Mouse (Mus musculus) T-helper 2 cell (primary cell): ENCODE measurements at regions not wholly inside any gene's neighbourhood (a gene's known extent, or its start where the extent isn't known, plus 50 kb on each side); places are given as distances from the start of the nearest gene placed in this dataset.

Source experiments
- in situ Hi-C: fragments of 300-600 bp; cut with MboI, MseI; formaldehyde crosslinking; loops from one replicate; pipeline ENCODE4 v1.15.1; 2025; ENCODE audit warnings: high pct_unique_total_duplicates

DNA sequence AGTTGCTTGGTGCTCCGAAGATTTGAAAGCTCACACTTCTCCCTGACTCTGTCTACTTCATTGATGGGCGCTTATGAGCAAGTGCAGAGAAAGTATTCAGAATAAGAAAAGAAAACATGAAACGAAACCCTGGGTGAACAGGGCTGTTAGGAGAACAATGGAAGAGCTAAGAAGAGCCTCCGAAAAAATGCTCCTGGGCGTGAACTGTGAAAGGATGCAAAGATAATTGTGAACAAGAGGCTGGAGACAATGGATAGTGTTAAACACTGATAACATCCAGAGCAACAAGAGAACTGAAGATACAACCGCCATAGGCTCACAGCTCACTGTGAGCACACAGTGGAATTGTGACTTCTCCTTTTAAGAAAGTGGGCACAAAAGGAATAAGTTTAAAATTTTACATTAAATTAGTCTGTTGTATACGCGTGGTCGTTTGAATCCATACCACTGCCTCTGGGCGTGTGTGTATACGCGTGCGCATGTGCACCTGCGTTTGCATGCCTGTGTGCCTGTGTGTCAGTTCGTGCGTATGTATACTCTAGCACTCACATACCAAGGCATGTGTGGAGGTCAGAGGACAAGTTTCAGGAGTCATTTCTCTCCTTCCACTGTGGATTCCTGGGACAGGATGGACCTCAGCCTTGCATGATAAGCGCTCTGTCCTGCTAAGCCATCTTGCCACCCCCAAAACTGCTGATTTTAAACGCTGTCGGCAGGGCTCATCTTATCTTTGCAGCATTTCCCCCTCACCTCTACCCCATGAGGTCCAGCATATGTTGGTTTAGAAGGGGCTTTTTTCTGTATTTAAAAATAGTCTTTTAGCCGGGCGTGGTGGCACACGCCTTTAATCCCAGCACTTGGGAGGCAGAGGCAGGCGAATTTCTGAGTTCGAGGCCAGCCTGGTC lies 113.0 kb upstream of the 1700016C15Rik start:
- in situ Hi-C loops = no loop called here

DNA sequence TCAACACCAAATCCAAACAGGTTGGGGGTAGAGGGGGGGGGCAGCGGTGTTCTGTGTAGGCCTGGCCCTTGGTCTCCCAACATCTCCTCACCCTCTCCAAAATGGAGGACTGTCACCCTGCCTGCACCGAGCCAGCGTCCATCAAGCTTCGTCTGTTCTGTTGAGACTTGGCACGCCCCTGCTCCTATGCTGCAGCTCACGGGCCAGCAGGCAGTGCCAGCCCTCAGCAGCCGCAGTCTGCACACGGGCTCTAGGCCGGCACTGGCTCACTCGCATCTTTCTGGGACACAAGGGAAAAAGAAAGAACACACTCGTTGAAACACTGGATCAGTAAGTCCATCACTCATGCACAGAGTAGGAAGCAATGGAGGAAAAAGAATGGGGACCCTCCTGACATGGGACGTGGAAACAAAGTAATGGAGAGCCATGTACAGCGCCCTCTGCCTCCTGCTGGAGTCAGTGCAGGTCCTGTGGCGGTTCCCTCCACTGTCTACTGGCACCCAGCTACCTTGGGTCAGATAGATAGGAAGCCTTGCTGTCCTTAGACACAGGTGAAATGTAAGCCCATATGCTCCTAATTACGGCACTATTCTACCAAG lies 109.0 kb upstream of the 1700016C15Rik start:
- in situ Hi-C loops = no loop called here

DNA sequence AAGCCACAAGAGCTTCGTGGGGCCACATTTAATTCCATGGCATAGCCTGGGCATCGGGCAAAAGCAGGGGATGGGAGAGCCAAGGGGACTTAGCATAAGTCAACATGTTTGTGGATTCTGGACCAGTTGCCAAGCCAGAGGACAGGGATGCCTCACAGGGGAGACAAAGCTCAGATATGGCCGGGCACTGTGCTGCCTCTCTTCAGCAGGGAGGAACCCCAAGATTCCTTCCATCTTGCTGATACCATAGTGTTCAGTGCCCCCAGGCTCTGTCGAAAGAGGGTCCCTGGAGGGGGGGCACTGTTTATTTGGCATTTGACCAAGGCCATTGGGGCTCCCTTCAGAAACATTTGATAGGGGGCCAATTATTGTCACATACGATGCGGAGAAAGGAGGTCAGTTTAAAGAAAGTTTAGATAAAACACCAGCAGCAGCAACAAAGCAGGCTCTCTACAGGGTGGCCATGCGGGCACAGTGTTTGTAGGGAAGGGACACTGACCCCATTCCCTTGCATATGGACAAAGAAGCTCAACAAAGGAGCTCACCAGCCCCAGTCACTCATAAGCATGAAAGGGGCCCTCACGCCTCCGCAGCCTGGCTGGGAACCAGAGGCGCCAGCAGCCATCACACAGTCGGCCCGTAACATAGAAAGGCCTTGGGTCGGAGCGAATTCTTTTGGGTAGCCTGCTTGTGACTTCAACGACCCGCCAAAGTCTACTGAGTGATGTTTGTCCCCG lies 107.6 kb upstream of the 1700016C15Rik start:
- in situ Hi-C loops = no loop called here

DNA sequence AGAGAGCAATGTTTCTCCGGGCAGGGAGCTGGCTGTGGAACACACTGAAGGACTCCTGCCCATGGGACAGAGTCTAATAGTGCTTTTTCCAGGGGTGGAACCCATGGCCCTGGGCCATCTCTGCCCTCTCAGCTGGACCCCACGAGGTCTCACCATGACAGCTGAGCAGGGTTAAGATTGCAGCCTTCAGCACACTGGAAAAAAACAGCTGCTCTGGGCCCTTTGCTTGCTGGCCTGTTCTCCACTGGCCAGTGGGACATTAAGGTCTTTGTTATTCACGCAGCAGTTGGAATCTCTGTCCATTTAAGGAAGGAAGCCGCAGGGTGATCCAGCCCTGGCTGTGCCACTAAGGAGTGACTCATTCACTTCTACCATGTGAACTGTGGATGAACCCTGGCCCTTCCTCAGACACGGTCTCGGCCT lies 106.3 kb upstream of the 1700016C15Rik start:
- in situ Hi-C loops = no loop called here

DNA sequence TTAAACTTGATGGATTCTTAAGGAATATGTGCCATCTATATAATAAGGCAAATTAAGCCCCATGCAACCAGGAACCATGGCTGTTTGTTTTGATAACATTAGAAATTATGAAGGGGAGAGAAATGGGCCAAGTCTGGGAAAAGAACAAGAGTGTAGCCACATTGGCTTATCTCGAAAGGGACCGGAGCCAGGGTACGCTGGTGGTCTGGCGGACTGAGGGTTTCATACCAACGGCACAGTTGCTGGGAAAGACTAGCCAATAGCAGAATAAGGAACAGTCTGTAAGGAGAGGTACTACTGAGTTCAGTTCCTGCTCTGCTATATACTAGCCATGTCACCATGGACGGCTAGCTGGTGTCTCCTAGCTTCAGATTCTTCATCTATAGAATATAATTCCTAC lies 105.9 kb upstream of the 1700016C15Rik start:
- in situ Hi-C loops = no loop called here

DNA sequence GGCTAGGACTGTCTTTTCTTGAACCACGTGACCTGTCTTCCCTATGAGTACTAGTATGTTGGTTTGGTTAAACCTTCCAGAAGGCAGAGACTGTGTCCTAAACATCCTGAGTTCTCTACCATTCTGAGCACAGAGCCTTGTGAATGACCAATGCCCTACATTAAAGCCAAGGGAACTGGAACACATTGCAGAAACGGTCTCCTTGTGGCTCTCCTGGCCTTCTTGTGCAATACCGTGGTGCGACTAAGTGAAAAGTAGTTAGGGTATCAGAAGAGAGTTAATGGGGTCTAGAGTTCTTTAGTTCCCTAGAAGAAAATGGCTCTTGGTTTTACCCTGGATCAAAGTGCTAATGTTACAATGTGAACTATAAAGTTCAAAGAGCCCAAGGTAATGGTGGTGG lies 101.8 kb upstream of the 1700016C15Rik start:
- in situ Hi-C loops = no loop called here

DNA sequence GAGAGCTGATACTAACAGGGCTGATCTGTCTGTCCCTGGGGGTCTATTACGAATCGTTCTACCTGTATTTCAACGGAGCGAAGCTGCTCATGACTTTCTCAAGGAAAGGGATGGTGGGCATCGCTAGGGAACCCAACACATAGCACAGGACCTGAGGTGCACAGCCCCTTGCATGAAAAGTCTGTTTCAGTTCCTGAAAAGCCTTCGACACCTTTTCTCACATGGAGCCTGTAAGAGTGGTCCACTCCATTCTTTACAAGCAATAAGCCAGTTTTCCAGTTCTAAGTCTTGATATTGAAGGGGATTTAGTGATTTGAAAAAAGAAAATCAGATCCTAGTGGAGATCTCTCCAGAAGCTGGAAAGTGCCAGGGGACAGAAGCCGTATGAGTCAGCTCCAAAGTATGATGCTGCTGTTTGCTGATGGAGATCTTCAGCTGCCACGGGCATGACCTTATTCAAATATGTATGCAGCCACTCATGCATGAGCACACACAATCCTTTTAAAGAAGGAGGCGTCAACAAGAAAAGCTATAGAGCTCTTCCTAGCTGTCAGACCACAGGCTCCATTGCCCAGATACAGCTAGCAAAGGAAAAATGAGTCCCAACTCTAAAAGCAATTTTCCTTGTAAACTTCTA lies 95.5 kb upstream of the 1700016C15Rik start:
- in situ Hi-C loops = no loop called here

DNA sequence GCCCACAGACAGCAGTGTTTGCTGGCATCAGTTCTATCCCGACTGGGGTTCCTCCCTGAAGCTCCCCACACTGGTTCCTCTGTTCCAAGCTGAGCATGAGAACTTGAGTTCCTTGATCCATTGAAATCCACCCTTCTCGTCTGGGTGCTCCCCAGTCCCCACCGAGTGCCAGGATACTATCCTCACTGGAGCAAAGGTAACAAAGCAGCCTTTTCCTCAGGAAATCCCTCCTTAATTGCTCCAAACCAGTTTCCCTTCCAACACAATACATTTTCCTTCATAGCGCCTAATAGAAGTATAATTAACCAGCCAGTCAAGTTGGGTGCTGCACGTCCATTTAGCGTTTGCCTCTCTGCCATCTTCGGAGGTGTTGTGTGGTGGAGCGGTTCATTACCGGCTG lies 92.6 kb upstream of the 1700016C15Rik start:
- in situ Hi-C loops = no loop called here

DNA sequence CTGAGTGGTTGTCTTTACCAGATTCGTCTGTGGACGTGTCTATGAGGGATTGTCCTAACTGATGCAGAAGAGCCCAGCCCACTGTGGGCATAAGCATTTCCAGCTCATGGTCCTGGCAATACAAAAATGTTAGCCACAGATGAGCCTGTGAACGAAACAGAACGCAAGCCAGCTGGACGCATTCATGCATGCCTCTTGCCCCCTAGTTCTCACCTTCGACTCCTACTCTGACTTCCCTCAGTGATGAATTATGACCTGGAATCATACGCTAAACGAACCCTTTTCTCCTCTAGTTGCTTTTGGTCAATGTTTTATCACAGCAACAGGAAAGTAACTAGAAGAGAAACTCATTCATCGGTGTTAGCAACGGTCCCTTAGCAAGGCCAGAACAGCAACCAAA lies 91.2 kb upstream of the 1700016C15Rik start:
- in situ Hi-C loops = no loop called here

DNA sequence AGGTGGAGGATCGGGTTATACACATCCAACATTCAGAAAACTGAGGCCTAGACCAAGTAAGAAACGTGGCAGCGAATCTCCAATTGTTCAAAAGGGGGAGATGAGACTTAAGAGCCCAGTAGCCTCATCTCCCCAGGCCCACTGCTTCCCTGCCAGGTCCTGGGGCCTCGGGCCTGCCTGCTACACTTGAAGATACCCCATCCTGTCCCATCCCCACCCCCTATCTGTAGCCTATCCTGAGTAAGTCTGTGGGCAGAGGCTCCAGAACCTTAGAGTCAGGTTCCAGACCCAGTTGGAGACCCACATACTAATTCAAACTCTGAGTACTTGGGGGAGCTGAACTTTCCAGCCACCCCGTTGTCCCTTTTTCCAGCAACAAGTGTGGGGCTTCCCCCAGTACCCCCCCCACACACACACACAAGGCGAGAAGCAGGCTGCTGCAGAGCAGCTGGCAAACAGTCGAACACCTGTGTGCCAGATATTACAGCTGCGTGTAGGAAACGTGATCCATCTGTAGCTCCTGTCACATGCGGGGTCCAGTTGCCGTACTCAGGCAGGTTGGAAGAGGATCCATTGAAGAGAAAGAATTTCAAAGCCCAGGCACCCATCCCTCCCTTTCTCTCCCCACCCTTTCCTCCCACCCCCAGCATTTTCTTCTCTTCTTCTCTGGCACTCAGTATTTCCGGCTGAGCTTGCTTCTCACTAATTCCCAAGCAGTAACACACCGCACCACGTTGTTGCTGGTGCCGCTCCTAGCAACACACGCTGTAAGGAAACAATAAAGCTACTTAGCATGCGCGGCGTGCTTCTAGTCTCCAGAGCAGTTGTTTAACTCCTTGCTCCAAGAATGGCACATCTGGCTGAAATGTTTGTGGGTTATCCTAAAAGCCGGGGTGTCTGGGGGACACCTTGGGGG lies 89.4 kb upstream of the 1700016C15Rik start:
- in situ Hi-C loops = no loop called here

DNA sequence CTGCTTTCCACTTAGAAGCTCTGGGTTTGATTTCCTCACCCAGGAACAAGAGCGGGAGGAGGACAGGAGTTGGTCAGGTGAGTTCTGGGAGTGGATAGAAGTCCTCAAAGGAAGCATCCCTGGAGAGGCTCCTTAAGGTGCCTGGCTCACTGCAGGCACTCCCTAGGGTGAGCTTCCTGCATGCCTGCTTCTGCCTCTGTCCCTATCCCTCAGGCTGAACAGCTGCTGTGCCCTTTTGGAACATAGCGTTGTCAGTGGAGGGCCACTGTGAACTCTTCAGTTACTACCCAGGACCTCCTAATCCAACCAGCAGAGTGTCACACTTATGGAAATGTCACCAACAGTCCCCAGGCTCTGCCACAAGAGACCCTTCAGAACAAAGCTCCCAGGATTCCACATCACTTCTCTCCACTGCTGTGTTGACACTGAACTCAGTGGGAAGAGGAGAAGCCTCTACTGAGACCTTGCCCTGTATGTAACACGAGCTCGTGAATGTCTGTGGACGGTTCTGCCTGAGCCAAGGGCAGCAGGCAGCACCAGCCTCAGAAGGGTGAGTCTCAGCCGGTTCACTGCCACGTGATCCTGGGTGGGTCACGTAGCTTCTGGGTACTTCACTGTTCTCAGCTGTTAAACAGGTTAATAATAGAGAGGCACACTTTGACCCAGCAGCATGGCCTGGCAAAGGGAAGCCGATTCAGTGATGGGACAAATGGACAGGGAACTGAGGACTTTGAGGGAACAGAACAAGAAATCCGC lies 86.7 kb upstream of the 1700016C15Rik start:
- in situ Hi-C loops = no loop called here

DNA sequence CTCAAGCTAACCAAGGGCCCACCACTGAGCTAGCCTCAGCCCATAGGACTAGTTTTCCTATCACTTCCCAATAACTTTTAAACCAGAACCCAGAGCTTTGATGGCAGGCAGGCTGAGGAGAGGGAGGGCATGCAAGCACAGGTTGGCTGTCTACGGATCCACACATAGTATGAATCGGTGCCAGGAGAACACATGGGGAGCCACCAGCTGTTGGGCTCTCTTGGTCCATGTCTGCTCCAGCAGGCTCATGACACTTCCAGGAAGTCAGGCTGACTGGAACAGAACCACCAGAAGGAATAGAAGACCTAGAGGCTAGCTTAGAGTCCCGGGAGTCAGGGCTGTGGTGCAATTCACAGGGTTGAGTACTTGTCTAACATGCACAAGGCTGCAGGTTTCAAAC lies 86.0 kb upstream of the 1700016C15Rik start:
- in situ Hi-C loops = no loop called here

DNA sequence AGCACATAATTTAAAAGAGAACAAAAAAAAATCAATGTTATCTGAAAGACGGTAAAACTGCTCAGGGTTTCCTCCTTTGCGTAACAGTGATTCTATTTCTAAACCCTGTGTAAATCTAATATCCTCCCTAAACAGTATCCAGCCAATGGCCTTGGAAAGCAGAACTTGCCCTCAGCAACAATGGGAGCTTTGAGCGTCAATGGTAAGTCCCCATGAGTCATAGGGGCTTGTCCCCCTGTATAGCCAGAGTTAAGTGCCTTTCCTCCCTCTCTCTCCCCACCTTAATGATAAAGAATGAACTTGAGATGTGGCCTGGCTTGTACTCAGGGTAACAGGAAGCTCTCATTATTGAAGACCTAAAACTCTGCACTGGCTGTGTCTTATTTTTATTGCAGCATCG lies 85.4 kb upstream of the 1700016C15Rik start:
- in situ Hi-C loops = no loop called here

DNA sequence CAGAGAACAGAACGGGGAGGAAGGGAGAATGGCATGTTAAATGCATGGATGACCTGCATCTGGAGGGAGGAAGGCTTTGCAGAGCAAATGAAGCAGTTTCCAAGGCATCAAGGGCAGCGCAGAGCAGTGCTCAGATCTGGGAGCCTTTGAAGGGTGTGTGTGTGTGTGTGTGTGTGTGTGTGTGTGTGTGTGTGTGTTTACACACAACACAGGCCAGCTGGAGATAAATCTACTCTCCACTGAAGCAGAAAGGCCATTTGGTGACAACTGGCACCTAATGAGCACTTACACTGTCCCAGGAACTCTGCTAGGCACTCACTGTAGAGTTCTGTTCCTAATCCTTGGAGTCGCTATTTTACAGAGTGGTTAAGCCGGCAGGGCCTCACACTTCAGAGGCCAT lies 84.3 kb upstream of the 1700016C15Rik start:
- in situ Hi-C loops = no loop called here

DNA sequence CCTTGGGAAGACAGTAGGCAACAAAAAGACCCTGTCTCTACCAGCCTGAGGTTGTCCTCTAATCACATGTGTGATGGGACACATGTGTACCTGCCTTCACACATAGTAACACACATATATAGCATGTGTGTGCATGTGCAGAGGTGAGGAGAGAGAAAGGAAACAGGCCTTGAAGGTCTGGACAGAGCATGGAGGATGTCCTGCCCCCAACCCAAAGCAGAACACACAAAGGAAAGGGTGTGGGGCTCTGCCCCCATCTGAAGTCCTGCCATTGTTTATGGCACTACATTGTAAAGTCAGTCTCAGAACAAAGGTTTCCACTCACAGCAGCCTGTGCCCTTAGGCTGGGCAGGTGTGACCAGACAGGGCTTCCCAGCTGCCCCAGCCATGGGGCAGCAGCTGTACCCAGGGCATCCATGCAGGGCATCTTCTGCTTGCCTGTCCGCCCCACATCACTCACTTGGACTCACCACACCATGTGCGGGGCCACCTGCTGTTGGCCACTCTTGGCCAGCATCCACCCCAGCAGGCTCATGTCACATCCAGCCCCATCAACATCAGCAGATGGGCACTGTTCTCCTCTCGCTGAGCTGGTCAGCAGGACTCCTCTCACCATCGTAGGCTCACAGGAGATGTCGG lies 83.6 kb upstream of the 1700016C15Rik start:
- in situ Hi-C loops = no loop called here

DNA sequence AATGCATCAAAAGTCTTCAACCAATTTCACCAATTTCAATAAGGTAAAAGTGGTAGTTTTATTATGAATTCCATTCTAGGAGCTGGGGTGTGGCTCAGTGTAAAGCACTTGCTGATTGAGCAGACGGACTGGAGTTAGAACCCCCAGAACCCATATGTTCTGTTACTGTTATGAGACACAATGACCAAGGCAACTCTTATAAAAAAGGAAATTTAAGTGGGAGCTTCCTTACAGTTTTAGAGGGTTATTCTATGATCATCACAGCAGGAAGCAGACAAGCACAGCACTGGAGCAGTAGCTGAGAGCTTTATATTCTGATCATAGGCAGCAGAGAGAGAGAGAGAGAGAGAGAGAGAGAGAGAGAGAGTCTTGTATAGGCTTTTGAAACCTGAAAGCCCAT lies 81.7 kb upstream of the 1700016C15Rik start:
- in situ Hi-C loops = no loop called here

DNA sequence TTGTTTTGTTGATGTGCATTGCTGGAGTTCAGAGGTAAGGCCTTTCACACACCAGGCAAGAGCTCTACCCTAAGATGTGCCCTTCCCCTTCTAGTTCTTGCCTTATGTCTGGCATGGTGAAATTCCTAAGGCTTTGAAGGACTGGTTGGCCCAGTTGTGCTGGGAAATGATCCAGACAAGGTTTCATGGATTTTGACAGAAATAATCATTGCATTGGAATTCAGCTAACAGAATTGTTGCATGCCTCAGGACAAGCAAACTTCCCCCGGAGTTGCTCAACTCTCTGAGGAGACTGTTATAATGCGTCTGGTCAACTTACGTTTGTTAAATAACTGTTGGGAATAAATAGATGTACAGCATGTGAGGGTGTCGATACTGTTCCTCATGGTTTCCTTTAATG lies 80.6 kb upstream of the 1700016C15Rik start:
- in situ Hi-C loops = no loop called here

DNA sequence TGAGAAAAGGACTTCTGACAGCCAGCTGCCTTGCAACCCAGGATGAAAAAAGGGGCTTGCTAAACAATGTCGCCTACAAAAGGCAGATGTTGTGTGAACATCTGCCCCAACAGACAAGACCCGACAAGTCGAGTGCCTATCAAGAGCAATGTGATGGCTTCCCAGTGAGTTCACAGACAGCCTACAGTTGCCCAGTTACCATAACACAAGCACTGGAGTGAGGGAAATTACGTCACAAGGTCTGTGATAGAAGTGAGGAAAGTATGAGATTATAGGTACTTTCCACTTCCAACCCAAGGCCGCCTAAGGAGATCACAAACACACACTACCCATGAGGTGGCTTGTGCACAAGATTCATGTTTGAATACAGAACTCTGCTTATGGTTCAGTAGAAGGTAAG lies 78.4 kb upstream of the 1700016C15Rik start:
- in situ Hi-C loops = no loop called here

DNA sequence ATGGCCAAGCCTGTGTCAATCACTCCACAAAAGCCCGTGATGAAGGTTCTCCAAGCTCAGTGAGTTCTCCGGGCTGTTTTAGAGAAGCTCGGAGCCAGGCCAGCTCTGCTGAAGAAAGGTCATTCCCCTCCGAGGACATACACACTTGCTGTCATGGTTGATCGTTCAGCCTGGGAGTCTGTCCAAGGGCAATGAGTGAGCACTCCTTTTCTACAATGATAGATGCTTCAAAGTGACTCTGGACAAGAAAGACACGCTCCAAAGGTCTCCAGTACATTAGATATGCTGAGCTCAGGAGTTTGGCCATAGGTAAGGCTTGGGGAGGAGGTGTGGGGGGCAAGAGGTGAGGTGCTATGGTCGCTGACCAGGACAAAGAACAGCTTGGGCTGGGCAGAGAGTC lies 66.5 kb upstream of the 1700016C15Rik start:
- in situ Hi-C loops = no loop called here
